Mouse (Mus musculus) embryonic facial prominence, embryonic 11.5 days (tissue): ENCODE data around the gene Asb7. TPM values are rescaled to one million over a fixed set of nuclear protein-coding genes. Genes with fewer than 3 reads are reported as not detected.

Experiments
- ATAC-seq: fragments of 200-750 bp; cut with Nextera tagmentation; replicated peaks from 2 replicates; pipeline ENCODE4 v1.8.0; 2017; ENCODE audit warnings: low read depth; ENCODE audit not compliant: insufficient number of reproducible peaks, low FRiP score, low TSS enrichment
- DNase-seq: peaks from one replicate; pipeline ENCODE4 v3.0.0-alpha.2; 2015; ENCODE audit warnings: low spot score
- H3K27ac ChIP-seq: fragments of 300-500 bp; sonication (generic); replicated peaks from 2 replicates; pipeline ENCODE4 v1.5.1; 2014; ENCODE audit warnings: mild to moderate bottlenecking, low read depth, low read length, control low read depth
- H3K27me3 ChIP-seq: fragments of 300-500 bp; sonication (generic); 2 replicates; pipeline ENCODE4 v1.6.1; 2014; ENCODE audit warnings: mild to moderate bottlenecking, low read length, moderate library complexity, mixed read lengths; ENCODE audit not compliant: control insufficient read depth, insufficient read depth
- H3K36me3 ChIP-seq: fragments of 300-500 bp; sonication (generic); replicated peaks from 2 replicates; pipeline ENCODE4 v1.6.1; 2014; ENCODE audit warnings: low read depth, mild to moderate bottlenecking, low read length, moderate library complexity, mixed read lengths; ENCODE audit not compliant: control insufficient read depth, insufficient read depth
- H3K4me1 ChIP-seq: fragments of 300-500 bp; sonication (generic); 2 replicates; pipeline ENCODE4 v1.6.1; 2014; ENCODE audit warnings: low read length, mixed read lengths; ENCODE audit not compliant: control insufficient read depth, insufficient read depth
- H3K4me2 ChIP-seq: fragments of 300-500 bp; sonication (generic); 2 replicates; pipeline ENCODE4 v1.6.1; 2014; ENCODE audit warnings: low read depth, mild to moderate bottlenecking, control low read depth, low read length, moderate library complexity
- H3K4me3 ChIP-seq: fragments of 300-500 bp; sonication (generic); 2 replicates; pipeline ENCODE4 v1.5.1; 2014; ENCODE audit warnings: low read depth, low read length, control low read depth
- H3K9ac ChIP-seq: fragments of 300-500 bp; sonication (generic); replicated peaks from 2 replicates; pipeline ENCODE4 v1.6.1; 2014; ENCODE audit warnings: mild to moderate bottlenecking, control low read depth, low read length
- H3K9me3 ChIP-seq: fragments of 300-500 bp; sonication (generic); replicated peaks from 2 replicates; pipeline ENCODE4 v1.6.1; 2016; ENCODE audit warnings: mild to moderate bottlenecking, low read length, inconsistent platforms, mixed read lengths; ENCODE audit not compliant: control insufficient read depth
- WGBS: fragments of 180-500 bp; shearing (Covaris S2); extraction: QIAGEN DNeasy Blood & Tissue Kit; methylation state at CpG from one replicate; pipeline ENCODE4 v1.1.7; 2014; 5-methylcytosine and 5-hydroxymethylcytosine counted together
- polyA plus RNA-seq: library from polyadenylated mRNA; unstranded; fragments of >200 nt; fragmentation: Nextera tagmentation; extraction: Ambion mirVana; gene quantifications from 2 replicates; pipeline ENCODE4 v1.2.1, GENCODE M21; 2014

Asb7 gene
- polyA plus RNA-seq, 1 experiment from 2014 or later: 17.1 TPM

GRCm38 (mm10) chr7:66623436-66623835 is 66.0 kb downstream of the Asb7 start:
- DNase-seq (peak; percentile 20), ATAC-seq (no peak)
- Histone ChIP-seq H3K27me3 (no peaks in the 10 kb centered on the region), H3K4me1 (no peaks in the 10 kb centered on the region), H3K9me3 (no peaks in the 10 kb centered on the region), H3K27ac (no peak overlapping the region), H3K9ac (no peak overlapping the region), H3K4me2 (no peak overlapping the region), H3K4me3 (no peak overlapping the region), H3K36me3 (no peaks in the 10 kb centered on the region)
- WGBS: 46% methylated on average over 3 of the region's 3 CpGs

DNA sequence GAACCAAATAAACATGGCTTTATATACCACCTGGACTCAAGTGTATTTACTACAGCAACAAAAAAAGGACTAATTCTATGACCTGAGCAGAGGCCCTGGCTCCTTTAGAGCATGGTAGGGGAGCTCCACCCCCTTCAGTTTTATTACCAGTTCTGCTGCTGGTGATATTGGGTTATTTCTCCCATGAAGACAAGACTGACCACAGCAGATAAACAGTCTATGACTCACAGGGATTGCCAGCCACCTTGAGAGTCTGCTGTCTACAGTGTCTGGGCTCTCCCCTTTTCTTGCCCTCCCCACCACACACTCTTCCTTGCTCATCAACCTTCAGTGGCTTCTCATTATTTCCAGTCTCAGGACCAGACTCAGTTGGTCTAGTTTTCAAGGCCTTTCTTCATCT is 87.5 kb downstream of the Asb7 start:
- no peak overlapping the region for H3K27ac ChIP-seq
- no peak for ATAC-seq
- no peaks in the 10 kb centered on the region for H3K27me3 ChIP-seq
- no peaks in the 10 kb centered on the region for H3K9me3 ChIP-seq
- H3K36me3 ChIP-seq: no peaks in the 10 kb centered on the region
- H3K4me3 ChIP-seq: no peak overlapping the region
- H3K9ac ChIP-seq: no peak overlapping the region
- no peak for DNase-seq
- H3K4me1 ChIP-seq: no peaks in the 10 kb centered on the region
- no peak overlapping the region for H3K4me2 ChIP-seq

- Histone ChIP-seq H3K4me3 (no peak overlapping the region), H3K4me1 (no peaks in the 10 kb centered on the region), H3K36me3 (no peaks in the 10 kb centered on the region), H3K27ac (no peak overlapping the region), H3K9me3 (no peaks in the 10 kb centered on the region), H3K27me3 (no peaks in the 10 kb centered on the region), H3K4me2 (no peak overlapping the region), H3K9ac (no peak overlapping the region)
- ATAC-seq (no peak), DNase-seq (no peak)
- 65% methylated on average over 12 of the region's 12 CpGs for WGBS
Measured at GRCm38 (mm10) chr7:66600622-66601610, 88.5 kb downstream of the Asb7 start.

- Histone ChIP-seq H3K4me1 (no peaks in the 10 kb centered on the region), H3K4me2 (no peak overlapping the region), H3K9ac (no peak overlapping the region), H3K27me3 (no peaks in the 10 kb centered on the region), H3K36me3 (no peaks in the 10 kb centered on the region), H3K4me3 (no peak overlapping the region), H3K9me3 (no peaks in the 10 kb centered on the region), H3K27ac (no peak overlapping the region)
- ATAC-seq (no peak), DNase-seq (no peak)
- 91% methylated on average over 3 of the region's 3 CpGs for WGBS
Measured at GRCm38 (mm10) chr7:66600126-66600525, 89.3 kb downstream of the Asb7 start.

DNA sequence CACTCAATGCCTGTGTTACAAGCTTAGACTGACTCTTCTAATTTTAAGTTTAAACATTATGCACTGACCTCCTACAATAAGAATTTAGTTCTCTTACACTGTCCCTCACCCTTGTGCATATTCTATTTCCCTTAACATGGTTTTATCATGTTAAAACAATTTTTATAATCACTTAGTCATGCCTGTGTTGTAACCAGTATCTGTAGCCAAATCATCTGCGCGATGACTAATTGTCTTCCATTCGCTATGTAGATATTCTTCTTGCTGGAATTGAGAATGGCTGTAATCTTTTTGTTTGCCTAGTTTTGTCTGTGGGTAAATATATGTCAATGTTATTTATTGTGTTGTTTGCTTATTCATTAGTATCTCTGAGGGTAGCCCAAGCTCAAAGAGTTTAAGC is 91.5 kb downstream of the Asb7 start:
- Histone ChIP-seq H3K4me2 (no peak overlapping the region), H3K27ac (no peak overlapping the region), H3K4me3 (no peak overlapping the region), H3K9ac (no peak overlapping the region), H3K36me3 (no peaks in the 10 kb centered on the region), H3K27me3 (no peaks in the 10 kb centered on the region), H3K9me3 (no peaks in the 10 kb centered on the region), H3K4me1 (no peaks in the 10 kb centered on the region)
- 92% methylated on average over 3 of the region's 3 CpGs for WGBS
- DNase-seq: no peak
- ATAC-seq: no peak

Other genes with a start within 250 kb of the Asb7 start
- gene Lins1, start 293 bp upstream of the Asb7 start, polyA plus RNA-seq: 26.9 and 29.6 TPM in 2 replicates
- gene Cers3, start 53.9 kb upstream of the Asb7 start, polyA plus RNA-seq: 1.8 and 3.3 TPM in 2 replicates
- gene Adamts17, start 150.1 kb upstream of the Asb7 start, polyA plus RNA-seq: 3.0 and 3.2 TPM in 2 replicates